Mouse (Mus musculus) lung, postnatal 0 days (tissue): ENCODE measurements around the gene Rad51b.

Source experiments
- CTCF ChIP-seq: IDR thresholded peaks from 2 replicates; pipeline ENCODE4 v1.5.1; 2016; ENCODE audit warnings: antibody characterized with exemption, mild to moderate bottlenecking
- EP300 ChIP-seq: IDR thresholded peaks from 2 replicates; pipeline ENCODE4 v1.6.1; 2016; ENCODE audit warnings: antibody characterized with exemption, mild to moderate bottlenecking, control low read depth

GRCm38 (mm10) chr12:79612334-79613060, 315.4 kb downstream of the Rad51b start:
- TF ChIP-seq CTCF, result peak; percentile 99
- peak; percentile 78 for TF ChIP-seq EP300
